Mouse (Mus musculus) layer of hippocampus, postnatal 25 days (tissue): Measurements from ENCODE around the gene Emc9. TPM values are rescaled to one million over a fixed set of nuclear protein-coding genes. Genes with fewer than 3 reads are reported as not detected.
A peak's percentile ranks its signal among the peaks of the same experiment; 100 is the strongest.

Experiments
- DNase-seq, 2 experiments: peaks; one replicate each; pipeline ENCODE4 v3.0.0; 2022; ENCODE audit warnings: mixed read lengths in 2 of 2, low spot score in 1 of 2; ENCODE audit errors: extremely low spot score in 1 of 2
- total RNA-seq, 2 experiments: library from RNA; stranded (reverse); gene quantifications; 2 replicates each; pipeline ENCODE4 v1.2.3; 2021

Emc9 gene
- 10 to 100 TPM; 47.2 to 56.6 TPM for total RNA-seq

DNA sequence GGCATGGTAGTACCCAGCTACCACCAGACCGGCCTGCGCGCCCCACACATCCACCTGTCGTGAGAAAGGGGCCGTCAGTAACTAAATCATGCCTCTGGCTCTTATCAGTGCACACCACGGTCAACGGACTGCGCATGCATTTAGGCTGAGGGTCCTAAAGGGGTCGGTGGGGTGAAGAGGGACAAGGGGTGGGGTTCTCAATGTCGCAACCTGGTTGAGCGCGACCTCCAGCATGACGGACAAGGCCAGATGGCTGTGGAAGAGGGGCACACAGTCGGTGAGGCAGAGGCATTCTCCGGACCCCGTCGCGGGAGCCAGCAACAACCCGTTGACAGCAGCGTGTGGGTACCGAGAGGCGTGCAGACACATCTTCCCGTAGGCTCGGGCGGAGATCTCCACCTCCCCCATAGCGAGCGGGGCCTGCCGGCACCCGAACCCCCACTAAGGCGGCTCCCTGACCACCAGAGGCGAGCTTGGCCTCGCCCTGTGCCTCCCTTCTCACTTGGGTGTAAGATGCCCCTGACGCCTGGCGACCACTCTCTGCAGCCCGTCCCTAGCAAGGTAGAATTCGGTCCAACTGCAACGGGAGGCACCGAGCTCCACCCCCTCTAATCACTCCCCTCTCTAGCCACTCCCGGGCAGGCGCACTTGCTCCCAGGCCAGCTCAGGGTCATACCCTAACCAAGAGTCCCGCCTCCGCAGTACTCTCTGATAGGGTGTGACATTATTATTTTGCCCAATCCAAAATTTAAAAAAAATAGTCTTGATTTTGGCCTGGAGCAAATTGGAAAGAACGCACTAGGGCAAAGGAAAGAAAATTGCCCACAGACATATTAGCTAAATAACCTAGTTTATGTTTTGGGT is at the start of gene Emc9:
Gene Emc9, minus strand, starts transcription at position 601 of the 864 bp plus-strand sequence.
- DNase-seq, result peak; percentile 42 to 54

DNA sequence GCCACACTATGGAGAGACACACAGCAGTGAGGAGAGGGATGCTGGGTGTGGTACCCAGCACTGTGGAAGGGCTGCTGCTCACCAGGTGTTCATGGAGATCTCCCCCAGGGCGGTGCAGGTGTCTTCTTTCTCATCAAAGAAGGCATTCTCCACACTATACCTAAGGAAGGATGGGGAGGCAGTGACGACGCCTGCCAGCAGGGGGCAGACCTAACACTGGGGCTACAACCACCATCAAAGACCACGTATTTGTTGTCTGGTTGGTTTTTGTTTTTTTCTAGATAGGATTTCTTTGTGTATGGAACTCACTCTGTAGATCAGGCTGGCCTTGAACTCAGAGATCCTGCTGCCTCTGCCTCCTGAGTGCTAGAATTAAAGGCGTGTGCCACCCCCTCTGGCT is 44.2 kb upstream of the Emc9 start:
- DNase-seq, result peak in 1 of 2 experiments; percentile 66

DNA sequence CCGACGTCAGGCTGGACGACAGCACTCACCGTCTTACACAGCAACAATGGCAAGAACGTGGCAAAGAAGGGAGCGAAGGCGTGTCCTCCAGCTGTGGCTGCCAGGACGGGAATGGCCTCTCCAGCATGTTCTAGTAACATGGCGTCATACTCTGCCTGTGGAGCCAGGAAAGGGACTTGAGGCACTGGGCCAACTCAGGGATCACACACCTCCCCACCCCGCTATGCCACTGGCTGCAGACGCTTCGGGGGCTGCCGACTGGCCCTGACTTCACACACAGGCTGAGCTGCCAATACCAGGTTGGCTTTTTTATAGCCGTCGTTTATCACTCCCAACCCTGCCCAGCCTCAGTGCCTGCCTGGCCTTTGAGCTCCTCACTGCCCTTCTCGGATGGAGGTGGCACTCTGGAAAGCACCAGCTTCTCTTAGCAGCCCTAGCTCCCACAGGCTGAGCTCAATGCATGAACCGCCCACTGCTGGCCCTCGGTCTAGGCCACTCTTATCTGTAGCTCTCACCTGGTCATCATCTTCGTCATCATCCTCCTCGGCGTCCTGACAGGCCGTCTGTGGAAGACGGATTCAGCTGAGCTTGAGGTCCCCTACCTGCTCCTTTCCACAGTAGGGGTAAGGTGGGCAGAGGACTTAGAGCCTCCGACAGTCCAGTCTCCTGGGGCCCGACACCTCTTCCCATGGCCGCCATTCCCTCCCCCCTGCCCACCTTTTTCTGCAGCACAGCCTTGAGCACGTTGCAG is 43.1 kb upstream of the Emc9 start:
- DNase-seq, result no peak

DNA sequence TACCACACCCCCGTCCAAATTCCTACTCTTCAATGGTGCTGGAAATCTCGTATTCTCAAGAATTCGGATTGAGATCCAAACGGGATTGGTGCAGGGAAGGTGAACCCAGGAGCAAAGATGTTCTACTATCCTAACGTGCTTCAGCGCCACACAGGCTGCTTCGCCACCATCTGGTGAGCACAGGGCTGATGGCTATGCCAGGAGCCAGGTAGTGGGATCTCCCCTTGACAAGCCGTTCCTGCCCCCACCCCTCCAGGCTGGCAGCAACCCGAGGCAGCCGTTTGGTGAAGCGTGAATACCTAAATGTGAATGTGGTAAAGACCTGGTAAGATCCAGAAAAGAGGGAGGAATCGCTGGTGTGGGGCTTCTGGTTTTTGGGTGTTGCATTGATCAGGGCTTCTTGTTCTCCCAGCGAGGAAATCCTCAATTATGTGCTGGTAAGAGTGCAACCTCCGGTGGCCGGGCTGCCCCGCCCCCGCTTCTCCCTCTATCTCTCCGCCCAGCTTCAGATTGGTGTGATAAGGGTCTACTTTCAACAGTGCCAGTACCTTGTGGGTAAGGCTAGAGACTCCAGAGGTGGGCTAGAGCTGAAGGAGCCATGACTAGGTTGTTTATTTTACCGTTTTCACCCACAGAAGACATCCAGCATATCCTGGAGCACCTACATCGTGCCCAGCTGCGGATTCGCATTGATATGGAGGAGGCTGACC is 33.5 kb upstream of the Emc9 start:
- DNase-seq, result no peak

DNA sequence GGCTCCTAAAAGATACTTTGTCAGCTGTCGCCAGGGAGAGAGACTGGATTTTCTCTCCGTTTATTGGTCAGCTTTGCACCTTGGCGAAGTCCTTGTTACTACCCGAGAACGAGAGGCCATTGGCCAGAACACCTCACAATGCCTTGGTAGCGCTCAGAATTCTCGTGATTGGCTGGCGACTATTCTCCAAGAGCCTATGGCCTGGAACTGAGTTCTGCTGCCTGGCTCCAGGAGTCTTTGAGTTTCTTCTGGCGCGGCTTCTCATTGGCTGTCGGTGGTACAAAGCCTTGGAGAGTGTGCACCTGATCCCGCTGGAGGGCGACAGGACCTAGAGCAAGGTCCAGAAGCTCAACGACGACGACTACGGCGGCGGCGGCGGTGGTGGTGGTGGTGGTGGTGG is 32.7 kb upstream of the Emc9 start, which contains the start of gene Rec8:
Gene Rec8, plus strand, starts transcription at position 216 of the 400 bp plus-strand sequence.
- DNase-seq, result no peak

DNA sequence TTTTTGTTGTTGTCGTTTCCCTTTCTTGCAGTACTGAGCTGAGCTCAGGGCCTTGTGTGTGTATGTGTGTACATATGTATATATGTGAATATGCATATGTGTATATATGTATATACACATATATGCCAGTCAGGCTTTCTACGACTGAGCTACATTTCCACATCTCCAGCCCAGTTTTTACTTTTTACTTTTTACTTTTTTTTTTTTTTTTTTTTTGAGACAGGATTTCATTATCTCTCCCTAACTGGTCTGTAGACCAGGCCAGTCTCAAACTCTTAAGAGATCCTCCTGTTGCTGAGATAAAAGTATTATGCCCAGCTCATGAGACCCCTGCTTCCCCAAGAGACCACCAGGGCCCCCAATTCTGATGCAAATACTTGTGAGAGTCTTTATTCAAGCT is 31.7 kb upstream of the Emc9 start:
- no peak for DNase-seq

DNA sequence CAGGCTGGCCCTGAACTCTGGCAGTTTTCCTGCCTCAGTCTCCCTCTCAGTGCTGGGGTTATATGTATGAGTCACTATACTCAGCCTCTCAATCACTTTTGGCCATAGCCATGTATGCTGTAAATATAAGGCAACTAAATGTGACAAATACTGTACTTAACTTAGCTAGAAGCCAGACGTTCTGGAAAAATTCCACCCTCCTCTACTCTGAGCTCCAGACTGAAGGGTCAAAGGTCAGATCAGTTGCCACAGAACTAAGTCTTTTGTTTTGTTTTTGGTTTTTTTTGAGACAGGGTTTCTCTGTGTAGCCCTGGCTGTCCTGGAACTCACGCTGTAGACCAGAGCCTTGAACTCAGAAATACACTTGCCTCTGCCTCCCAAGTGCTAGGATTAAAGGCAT is 30.8 kb upstream of the Emc9 start:
- DNase-seq, result no peak

DNA sequence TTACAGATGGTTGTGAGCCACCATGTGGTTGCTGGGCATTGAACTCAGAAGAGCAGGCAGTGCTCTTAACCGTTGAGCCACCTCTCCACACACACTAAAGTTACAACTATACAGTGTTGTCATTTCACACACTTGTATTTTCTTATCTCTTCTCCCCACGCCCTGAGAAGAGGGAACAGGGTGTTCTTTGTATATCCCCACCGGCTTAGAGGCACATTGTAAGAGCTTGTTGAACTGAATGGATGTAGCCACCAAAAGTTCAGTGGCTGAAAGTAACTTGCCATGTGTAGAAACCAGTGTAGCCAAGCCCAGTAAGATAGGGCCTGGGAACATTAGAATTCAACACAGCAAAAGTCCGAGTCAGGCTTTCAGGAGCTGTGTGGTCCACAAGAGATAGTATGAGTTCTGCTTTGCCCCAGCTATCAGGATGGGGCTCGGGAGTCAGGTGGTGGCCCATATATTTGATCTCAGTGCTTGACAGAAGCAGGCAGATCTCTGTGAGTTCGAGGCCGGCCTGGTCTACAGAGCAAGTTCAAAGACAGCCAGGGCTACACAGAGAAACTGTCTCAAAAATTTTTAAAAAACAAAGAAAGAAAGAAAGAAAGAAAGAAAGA is 29.6 kb upstream of the Emc9 start:
- DNase-seq, result no peak

DNA sequence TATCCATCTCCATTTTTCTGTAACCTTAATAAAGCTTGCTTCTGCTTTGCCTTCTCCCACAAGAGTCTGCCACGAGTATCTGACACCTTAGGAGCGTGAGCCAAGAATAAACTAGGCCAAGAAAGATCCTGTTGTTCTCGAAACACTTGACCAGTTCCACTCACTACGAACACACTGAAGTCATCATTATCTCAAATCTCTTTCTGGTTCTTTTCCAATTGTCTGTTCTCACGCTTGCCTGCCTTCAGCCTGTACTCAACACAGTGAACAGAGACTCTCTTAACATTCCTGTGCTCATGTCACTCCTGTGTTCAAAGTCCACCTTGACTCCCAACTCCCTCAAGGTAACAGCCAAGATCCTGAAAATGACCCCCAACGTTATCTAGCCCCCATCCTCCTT is 28.2 kb upstream of the Emc9 start:
- DNase-seq, result no peak

DNA sequence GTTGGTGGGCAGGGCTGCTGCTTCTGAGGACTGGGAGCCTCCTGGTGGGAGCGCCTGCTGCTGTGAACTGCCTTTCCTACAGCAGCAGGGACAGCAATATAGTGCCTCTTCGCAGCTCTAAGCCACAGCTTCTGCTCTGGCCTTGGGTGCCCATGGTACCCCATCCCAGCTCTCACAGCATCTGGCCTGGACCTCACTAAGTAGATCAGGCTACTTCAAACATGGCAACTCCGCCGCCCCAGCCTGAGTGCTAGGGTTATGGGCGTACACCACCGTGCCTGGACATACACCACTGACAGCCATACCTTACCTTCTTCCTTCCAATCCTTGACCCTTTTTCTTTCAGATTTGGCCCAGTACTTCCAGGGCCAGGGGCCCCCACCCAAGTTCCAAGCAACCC is 23.2 kb upstream of the Emc9 start:
- no peak for DNase-seq

DNA sequence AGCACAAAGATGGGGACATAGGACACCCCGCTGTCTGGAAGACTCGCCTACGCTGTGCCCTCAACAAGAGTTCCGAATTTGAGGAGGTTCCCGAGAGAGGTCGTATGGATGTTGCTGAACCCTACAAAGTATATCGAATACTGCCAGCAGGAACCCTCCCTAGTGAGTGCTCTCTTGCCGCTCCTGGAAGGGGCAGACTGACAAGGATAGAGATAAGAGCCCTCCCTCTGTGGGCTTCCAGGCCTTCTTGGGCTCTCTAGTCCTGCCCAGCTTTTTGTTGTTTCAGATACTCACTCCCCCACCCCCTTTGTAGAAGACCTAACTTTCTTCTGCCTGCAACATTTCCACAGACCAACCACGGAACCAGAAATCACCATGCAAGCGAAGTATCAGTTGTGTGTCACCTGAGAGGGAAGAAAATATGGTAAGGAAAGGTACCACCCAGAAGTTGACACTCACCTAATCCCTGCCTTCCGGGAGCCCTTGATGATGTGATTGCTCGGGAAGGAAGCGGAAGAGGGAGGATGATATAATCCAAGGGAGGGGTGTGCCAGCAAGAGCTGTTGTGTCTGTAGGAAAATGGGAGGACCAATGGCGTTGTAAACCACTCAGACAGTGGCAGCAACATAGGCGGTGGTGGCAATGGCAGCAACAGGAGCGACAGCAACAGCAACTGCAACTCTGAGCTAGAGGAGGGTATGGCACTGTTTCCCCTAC is 20.8 kb upstream of the Emc9 start:
- no peak for DNase-seq

DNA sequence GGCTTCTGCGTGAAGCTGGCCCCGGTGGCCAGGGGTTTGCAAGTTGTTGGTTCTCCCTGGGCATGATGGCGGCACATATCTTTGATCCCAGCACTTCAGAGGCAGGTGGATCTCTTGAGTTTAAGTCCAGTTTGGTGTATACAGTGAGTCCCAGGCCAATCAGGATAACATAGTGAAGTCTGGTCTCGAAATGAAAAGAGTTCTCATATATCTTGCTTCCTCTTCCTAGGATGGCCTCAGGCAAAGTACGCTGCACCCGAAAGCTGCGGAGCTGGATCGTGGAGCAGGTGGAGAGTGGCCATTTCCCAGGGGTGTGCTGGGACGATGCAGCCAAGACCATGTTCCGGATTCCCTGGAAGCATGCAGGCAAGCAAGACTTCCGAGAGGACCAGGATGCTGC is 19.7 kb upstream of the Emc9 start:
- no peak for DNase-seq

DNA sequence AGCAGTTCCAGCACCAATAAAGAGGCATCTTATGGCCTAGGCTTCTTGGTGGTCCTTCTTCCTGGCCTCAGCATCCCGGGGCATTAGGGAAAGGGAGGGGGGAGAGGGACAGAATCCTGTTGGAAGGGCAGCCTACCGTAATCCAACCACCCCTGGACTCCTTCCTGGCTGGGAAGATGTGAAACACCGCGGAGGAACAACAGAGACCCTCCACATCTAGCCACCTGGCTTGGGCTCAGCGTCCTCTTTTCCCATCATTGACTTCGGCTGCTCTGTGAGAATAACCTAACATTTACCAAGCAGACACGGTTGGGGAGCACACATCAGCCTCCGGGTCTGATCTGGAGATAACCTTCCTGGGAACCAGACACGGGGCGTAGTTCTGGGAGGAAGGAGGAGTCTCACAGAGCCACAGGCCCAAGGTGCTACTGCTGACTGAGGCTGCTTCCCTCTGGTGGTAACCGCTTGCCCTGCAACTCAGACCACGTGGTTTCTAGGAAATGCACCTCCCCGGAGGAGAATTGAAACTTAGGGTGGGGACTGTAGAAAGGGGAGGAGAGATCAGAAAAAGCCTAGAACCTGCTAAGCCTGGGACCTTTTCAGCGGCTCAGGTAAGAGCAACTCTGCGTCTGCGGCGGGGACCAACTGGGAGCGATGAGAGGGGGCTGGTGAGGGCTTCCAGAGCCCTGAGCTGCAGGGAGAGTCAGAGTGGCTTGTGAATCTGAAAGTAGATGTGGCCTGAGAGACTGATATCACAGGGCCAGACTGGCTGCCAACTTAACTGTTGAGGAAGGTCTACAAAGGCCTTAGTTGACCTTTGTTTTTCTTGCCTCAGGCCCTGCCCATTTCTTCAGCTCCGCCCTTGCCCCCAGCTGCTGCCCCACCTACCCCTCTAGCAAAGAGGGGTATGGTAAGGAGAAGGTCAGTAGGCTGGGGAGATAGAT is 18.8 kb upstream of the Emc9 start:
- DNase-seq, result peak; percentile 68 to 75

DNA sequence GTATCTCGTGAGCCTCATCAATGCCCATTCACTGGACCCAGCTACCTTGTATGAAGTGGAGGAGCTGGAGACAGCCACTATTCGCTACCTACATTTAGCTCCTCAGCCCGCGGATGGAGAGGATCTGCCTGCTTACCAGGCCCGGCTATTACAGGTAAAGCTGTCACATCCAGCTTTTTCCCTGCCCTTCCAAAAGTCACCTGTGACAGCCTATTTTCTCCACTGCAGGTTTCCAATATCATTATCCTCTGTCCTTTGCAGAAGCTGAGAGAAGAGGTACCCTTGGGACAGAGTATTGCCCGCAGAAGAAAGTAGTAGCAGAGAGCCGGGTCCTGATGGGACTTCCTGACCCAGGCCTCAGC is 18.1 kb upstream of the Emc9 start, which contains the start of gene Irf9:
Gene Irf9, plus strand, starts transcription at position 301 of the 362 bp plus-strand sequence.
- no peak for DNase-seq

DNA sequence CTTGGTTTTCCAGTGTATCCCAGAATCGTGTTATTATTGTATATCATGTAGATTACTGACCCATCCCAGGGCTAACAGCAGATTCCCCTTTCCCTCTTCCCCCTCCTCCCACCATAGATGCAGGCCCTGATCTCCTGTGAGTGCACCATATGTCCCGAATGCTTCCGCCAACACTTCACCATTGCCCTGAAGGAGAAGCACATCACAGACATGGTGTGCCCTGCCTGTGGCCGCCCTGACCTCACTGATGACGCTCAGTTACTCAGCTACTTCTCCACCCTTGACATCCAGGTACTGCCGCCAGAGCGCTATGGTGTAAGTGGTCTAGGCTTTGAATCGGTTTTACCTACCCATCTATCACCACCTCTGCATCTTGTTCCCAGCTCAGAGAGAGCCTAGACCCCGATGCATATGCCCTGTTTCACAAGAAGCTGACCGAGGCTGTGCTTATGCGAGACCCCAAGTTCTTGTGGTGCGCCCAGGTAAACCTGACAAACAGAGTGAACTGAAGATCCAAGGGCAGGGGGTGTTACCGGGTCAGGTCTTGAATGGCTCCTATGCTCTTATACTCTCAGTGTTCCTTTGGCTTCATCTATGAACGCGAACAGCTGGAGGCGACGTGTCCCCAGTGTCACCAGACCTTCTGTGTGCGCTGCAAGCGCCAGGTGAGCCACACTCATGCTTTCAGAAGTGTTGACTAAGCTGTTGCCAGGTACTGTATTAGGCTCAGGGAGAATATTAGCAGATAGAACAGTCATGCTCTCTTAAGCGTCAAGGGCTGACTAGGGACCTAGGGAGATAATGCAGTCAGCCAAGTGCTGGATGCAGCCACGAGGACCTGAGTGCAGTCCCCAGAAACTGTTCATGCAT is 13.7 kb upstream of the Emc9 start:
- no peak for DNase-seq

DNA sequence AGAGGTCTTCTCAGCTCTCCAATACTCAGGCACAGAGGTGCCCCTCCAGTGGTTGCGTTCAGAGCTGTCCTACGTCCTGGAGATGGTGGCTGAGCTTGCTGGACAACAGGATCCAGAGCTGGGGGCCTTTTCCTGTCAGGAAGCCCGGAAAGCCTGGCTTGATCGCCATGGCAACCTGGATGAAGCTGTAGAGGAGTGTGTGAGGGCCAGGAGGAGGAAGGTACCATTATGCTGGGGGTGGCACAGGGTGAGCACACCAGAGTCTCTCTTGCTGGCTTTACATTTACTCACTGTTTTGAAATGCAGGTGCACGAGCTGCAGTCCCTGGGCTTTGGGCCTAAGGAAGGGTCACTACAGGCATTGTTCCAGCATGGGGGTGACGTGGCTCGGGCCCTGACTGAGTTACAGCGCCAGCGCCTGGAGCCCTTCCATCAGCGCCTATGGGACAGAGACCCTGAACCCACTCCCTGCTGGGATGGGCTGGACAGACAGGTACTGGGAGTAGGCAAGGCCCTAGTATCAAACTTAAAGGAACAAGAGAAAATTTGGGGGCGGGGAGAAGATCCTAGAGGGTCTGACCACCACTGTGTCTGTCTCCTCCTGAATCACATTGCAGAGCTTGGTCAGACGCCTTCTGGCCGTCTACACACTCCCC is 11.1 kb upstream of the Emc9 start:
- no peak for DNase-seq

DNA sequence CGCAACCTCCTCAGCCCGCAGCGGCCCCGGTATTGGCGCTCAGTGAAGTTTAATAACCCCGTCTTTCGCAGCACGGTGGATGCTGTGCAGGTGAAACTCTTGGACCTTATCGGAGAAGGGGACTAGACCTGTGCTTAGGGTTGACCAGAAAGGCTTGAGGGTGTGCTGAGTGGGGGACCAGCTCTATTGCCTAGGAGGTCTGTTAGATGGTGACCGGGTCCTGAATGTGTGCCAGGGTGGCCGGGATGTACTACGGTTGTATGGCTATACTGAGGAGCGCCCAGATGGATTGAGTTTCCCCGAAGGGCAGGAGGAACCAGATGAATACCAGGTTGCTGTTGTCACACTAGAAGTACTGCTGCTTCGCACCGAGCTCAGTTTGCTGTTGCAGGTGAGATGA is 7.1 kb upstream of the Emc9 start:
- DNase-seq, result no peak
